Mouse (Mus musculus) midbrain, embryonic 16.5 days (tissue): Measurements from ENCODE around the gene Prnd. TPM values are rescaled to one million over a fixed set of nuclear protein-coding genes. Genes with fewer than 3 reads are reported as not detected.
A peak's percentile ranks its signal among the peaks of the same experiment; 100 is the strongest.

Experiments used
- ATAC-seq: fragments of 200-750 bp; cut with Nextera tagmentation; 2 replicates; pipeline ENCODE4 v1.8.0; 2017; ENCODE audit warnings: moderate TSS enrichment
- H3K27ac ChIP-seq: fragments of 300-500 bp; sonication (generic); 2 replicates; pipeline ENCODE4 v1.5.1; 2014; ENCODE audit warnings: mild to moderate bottlenecking, low read length, mixed read lengths
- H3K27me3 ChIP-seq: fragments of 300-500 bp; sonication (generic); 2 replicates; pipeline ENCODE4 v1.6.1; 2014; ENCODE audit warnings: low read depth, low read length, mixed read lengths; ENCODE audit not compliant: control insufficient read depth, insufficient read depth
- H3K36me3 ChIP-seq: fragments of 300-500 bp; sonication (generic); 2 replicates; pipeline ENCODE4 v1.6.1; 2014; ENCODE audit warnings: mild to moderate bottlenecking, low read length, moderate library complexity, mixed read lengths; ENCODE audit not compliant: control insufficient read depth, insufficient read depth
- H3K4me1 ChIP-seq: fragments of 300-500 bp; sonication (generic); 2 replicates; pipeline ENCODE4 v1.6.1; 2014; ENCODE audit warnings: mild to moderate bottlenecking, low read length, mixed read lengths; ENCODE audit not compliant: control insufficient read depth, insufficient read depth
- H3K4me2 ChIP-seq: fragments of 300-500 bp; sonication (generic); 2 replicates; pipeline ENCODE4 v1.6.1; 2014; ENCODE audit warnings: mild to moderate bottlenecking, low read length, mixed read lengths
- H3K4me3 ChIP-seq: fragments of 300-500 bp; sonication (generic); 2 replicates; pipeline ENCODE4 v1.5.1; 2014; ENCODE audit warnings: low read depth, mild to moderate bottlenecking, low read length, moderate library complexity, mixed read lengths
- H3K9ac ChIP-seq: fragments of 300-500 bp; sonication (generic); 2 replicates; pipeline ENCODE4 v1.6.1; 2014; ENCODE audit warnings: low read depth, low read length, mixed read lengths
- H3K9me3 ChIP-seq: fragments of 300-500 bp; sonication (generic); replicated peaks from 2 replicates; pipeline ENCODE4 v1.6.1; 2014; ENCODE audit warnings: mild to moderate bottlenecking, low read length, mixed read lengths; ENCODE audit not compliant: control insufficient read depth, poor library complexity, severe bottlenecking
- WGBS: fragments of 180-500 bp; shearing (Covaris S2); extraction: QIAGEN DNeasy Blood & Tissue Kit; methylation state at CpG from one replicate; pipeline ENCODE4 v1.1.7; 2014; 5-methylcytosine and 5-hydroxymethylcytosine counted together
- polyA plus RNA-seq: library from polyadenylated mRNA; unstranded; fragments of >200 nt; fragmentation: Nextera tagmentation; extraction: Ambion mirVana; gene quantifications from 2 replicates; pipeline ENCODE4 v1.2.1, GENCODE M21; 2015

The Prnd gene
- 8.0 and 10.7 TPM in 2 replicates for polyA plus RNA-seq

DNA sequence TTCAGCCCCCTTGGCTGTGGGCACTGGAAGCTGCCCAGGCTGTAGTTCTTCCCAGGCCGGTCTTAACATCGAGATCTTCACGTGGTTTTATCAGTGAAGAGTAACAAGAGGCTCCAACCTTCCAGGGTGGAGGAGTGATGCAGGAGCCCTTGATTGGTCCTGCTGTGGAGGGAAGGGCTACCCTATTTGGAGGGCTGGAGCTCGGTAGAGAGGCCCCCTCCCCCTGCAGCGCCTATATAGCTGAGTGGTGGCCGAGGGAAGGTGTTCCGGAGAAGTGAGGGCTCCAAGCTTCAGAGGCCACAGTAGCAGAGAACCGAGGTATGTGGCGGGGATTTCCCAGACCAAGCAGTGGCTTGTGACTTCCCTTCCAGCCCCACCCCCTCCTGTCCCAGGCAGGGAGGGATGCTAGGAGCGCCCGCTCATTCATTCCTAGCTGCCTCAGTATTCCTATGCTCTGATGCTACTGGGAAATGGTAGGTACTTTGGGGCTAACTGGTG is at the start of gene Prnd:
TSS of gene Prnd (plus strand) at position 264 of the 498 bp plus-strand sequence.
- Histone ChIP-seq H3K4me1 (peaks cover 4% of the 10 kb centered on the region; the same call in 1 of the 2 replicates), H3K36me3 (no peaks in the 10 kb centered on the region), H3K27me3 (peaks cover 16% of the 10 kb centered on the region), H3K4me2 (no peak within 1 kb of the TSS), H3K4me3 (no peak within 1 kb of the TSS), H3K27ac (no peak within 1 kb of the TSS), H3K9ac (peak within 1 kb of the TSS; percentile 25; the same call in 1 of the 2 replicates), H3K9me3 (no peaks in the 10 kb centered on the region)
- 0 out of 2 replicates have a peak, but pooled peaks have one; percentile 25 for ATAC-seq
- WGBS = 19% methylated on average over 11 of the region's 11 CpGs

DNA sequence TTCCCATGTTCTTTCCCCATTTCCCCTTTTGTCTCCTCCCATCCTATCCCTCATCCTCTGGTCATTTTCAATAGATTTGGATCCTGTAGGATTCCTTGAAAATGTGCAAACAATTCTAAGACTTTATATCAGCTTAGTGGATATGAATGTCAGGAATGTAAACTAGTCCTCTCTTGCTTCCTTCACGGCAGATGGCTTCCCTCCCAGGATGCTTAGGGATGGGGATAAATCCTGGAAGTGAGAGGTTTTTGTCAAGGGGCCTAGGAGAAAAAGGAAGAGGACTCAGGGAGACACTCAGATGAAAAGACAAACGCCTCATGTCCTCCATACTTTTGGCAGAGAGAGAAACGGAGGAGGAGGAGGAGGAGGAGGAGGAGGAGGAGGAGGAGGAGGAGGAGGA is 48.2 kb upstream of the Prnd start:
- no peak overlapping the region for H3K4me3 ChIP-seq
- no peaks in the 10 kb centered on the region for H3K27me3 ChIP-seq
- H3K9ac ChIP-seq = no peak overlapping the region
- H3K4me2 ChIP-seq = no peak overlapping the region
- no peak overlapping the region for H3K27ac ChIP-seq
- no peaks in the 10 kb centered on the region for H3K4me1 ChIP-seq
- H3K36me3 ChIP-seq = no peaks in the 10 kb centered on the region
- no peaks in the 10 kb centered on the region for H3K9me3 ChIP-seq
- WGBS = 48% methylated on average over 1 of the region's 3 CpGs
- no peak for ATAC-seq

DNA sequence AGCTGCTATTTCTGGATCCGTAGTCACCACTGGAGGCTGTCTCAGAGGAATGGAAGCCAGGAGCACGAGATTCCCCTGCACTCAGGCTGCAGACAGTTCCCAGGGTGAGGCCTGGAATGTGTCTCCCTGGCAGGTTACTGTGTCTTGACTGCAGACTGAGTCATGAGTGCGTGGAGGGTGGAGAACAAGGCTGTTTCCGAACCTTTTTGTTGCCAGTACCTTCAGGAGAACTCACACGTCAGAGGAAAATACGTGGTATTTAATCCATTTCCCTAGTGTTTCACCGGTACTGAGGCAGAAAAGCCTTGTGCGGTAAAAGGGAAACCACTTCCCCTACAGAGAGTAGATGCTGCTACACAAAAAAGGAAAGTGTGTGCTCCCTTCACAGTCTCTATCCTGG is 47.8 kb upstream of the Prnd start:
- no peak overlapping the region for H3K4me2 ChIP-seq
- whole genome bisulfite sequencing = 50% methylated on average over 8 of the region's 8 CpGs

DNA sequence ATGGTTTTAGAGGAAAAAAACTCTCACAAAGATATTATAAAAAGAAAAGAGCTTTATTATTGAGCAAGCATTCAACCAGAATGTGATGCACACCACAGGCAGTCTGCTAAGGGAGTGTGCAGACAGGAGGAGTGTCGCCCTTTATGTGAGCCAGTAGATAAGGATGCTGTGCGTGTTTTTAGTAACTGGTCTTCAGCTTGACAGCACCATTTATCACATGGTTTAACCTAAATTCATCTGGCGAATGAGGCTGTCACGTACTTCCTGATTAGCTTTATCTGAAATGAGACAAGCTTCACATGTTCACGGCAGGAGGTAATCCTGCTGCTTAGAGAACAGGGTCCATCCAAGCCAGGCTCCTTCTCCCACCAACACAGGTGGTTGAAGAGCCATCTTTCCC is 45.6 kb upstream of the Prnd start:
- Histone ChIP-seq H3K4me2 (no peak overlapping the region), H3K27me3 (no peaks in the 10 kb centered on the region), H3K4me3 (no peak overlapping the region), H3K9me3 (no peaks in the 10 kb centered on the region), H3K36me3 (no peaks in the 10 kb centered on the region), H3K4me1 (peaks cover 3% of the 10 kb centered on the region), H3K9ac (no peak overlapping the region), H3K27ac (no peak overlapping the region)
- 62% methylated on average over 5 of the region's 5 CpGs for WGBS
- no peak for ATAC-seq

More for the DNA sequence above, 47.8 kb upstream of the Prnd start:
- Histone ChIP-seq H3K27ac (no peak overlapping the region), H3K9ac (no peak overlapping the region), H3K4me3 (no peak overlapping the region), H3K27me3 (no peaks in the 10 kb centered on the region), H3K4me1 (no peaks in the 10 kb centered on the region), H3K36me3 (no peaks in the 10 kb centered on the region), H3K9me3 (no peaks in the 10 kb centered on the region)
- ATAC-seq = no peak

DNA sequence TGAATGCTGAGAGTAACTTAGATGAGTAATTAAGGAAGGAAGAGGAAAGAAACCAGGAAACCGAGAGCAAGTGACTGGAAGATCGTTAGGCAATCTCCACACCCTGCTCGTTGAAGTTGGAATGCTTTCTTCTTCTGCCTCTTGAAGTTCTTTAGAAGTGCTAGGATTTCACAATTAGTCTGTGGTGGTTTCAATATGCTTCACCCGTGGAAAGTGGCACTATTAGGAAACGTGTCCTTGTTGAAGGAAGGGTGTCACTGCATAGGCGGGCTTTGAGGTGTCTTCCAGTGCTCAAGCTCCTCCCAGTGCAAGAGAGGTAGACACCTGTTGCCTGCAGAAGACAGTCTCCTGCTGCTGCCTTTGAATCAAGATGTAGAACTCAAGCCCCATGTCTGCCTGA is 44.9 kb upstream of the Prnd start:
- ATAC-seq = no peak
- peaks cover 4% of the 10 kb centered on the region for H3K4me1 ChIP-seq
- no peak overlapping the region for H3K4me3 ChIP-seq
- 88% methylated on average over 6 of the region's 6 CpGs for WGBS
- H3K27me3 ChIP-seq = no peaks in the 10 kb centered on the region
- H3K4me2 ChIP-seq = no peak overlapping the region
- no peak overlapping the region for H3K27ac ChIP-seq
- H3K9ac ChIP-seq = no peak overlapping the region
- no peaks in the 10 kb centered on the region for H3K36me3 ChIP-seq
- no peaks in the 10 kb centered on the region for H3K9me3 ChIP-seq

DNA sequence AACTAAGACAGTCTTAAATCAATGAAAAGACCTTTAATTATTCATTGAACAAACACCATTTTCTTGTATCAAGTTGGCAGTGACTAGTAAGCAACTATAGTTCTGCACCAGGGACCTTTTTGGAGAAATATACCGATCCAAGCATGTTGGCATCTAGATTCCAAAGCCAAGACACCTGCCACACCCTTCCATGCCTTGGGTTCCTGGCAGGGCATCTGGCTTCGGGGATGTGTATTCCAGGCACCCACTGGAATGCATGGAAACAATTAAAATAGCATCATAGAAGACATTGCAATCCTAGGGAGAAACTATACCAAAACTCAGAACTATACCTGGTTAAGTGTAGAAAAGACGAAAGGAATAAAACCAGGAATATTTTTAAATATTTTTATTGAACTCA is 44.4 kb upstream of the Prnd start:
- H3K9me3 ChIP-seq = no peaks in the 10 kb centered on the region
- no peaks in the 10 kb centered on the region for H3K36me3 ChIP-seq
- ATAC-seq = no peak
- H3K9ac ChIP-seq = no peak overlapping the region
- no peak overlapping the region for H3K4me2 ChIP-seq
- peaks cover 9% of the 10 kb centered on the region for H3K4me1 ChIP-seq
- H3K27me3 ChIP-seq = no peaks in the 10 kb centered on the region
- WGBS = 91% methylated on average over 3 of the region's 3 CpGs
- no peak overlapping the region for H3K4me3 ChIP-seq
- H3K27ac ChIP-seq = no peak overlapping the region

DNA sequence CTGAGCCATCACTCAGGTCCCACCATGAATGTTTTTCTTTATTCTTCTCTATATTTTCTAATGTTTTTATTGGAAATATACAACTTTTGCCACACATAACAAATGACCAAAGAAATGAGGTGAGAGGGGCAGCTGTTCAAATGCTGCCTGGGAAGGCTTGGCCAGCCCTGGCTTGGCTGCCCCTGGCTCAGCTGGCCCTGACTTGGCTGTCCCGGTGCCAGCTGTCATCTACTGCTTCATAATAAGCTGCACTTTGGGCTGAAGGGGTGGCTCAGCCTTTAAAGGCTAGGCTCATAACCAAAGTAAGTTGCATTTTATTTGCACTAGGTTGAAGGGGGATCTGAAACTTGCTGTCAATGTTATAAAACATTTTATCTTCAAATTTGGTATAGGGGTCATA is 43.8 kb upstream of the Prnd start:
- no peaks in the 10 kb centered on the region for H3K36me3 ChIP-seq
- no peak overlapping the region for H3K9ac ChIP-seq
- H3K4me3 ChIP-seq = no peak overlapping the region
- H3K4me2 ChIP-seq = no peak overlapping the region
- H3K4me1 ChIP-seq = peaks cover 14% of the 10 kb centered on the region
- H3K9me3 ChIP-seq = no peaks in the 10 kb centered on the region
- no peak overlapping the region for H3K27ac ChIP-seq
- 82% methylated on average over 1 of the region's 1 CpGs for WGBS
- ATAC-seq = no peak
- H3K27me3 ChIP-seq = no peaks in the 10 kb centered on the region

DNA sequence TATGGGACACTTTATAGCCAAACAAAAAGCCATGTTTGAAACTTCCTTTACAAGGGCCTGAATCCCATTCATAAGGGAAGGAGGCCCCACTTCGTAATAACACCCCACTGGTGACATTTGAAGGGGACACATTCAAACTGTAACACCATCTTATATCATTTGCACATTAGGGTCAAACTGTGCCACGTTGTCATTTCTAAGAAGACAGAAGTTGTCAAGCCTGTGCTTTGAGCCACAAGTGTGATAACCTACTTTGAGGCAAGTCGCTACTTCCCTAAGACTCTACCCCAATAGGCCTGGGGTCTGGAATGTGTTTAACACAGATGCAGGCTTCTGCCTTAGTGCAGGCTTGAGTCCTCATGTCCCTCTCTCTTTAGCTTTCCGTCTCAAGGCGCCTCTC is 43.4 kb upstream of the Prnd start:
- Histone ChIP-seq H3K4me1 (peaks cover 19% of the 10 kb centered on the region), H3K4me3 (no peak overlapping the region), H3K36me3 (no peaks in the 10 kb centered on the region), H3K4me2 (no peak overlapping the region), H3K27me3 (no peaks in the 10 kb centered on the region), H3K9ac (no peak overlapping the region), H3K27ac (no peak overlapping the region), H3K9me3 (no peaks in the 10 kb centered on the region)
- ATAC-seq = no peak
- 85% methylated on average over 5 of the region's 5 CpGs for WGBS

DNA sequence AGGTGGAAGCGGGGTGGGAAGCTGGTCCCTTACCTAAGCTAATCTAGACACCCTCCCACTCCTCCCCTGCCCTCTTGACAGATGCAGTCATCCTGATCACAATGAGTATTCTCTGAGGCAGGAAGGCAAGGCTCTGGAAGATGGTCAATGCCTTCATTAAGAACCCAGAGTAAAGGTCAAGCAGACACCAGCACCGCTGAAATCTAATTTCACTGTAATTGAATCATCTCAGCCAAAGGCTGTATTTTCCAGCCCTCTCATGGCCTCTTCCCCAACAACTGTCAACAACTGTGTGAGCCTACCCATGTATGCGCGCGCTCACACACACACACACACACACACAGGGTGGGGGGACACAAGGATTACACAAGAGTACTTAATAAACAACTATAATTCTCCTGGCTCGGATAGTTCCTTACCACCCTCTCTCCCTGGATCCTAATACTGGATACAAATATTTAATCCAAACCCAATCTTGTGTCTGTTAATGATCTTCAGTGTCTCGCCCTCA is 42.3 kb upstream of the Prnd start:
- H3K9me3 ChIP-seq = no peaks in the 10 kb centered on the region
- H3K36me3 ChIP-seq = no peaks in the 10 kb centered on the region
- no peaks in the 10 kb centered on the region for H3K27me3 ChIP-seq
- WGBS = 83% methylated on average over 7 of the region's 7 CpGs
- H3K9ac ChIP-seq = no peak overlapping the region
- H3K4me3 ChIP-seq = no peak overlapping the region
- no peak for ATAC-seq
- no peak overlapping the region for H3K27ac ChIP-seq
- no peak overlapping the region for H3K4me2 ChIP-seq
- H3K4me1 ChIP-seq = peaks cover 30% of the 10 kb centered on the region
